Mouse (Mus musculus) Muller cell, postnatal 12 days (primary cell): ENCODE measurements around the gene Gm28048.

Experiments used
- DNase-seq: peaks from one replicate; pipeline ENCODE4 v3.0.0-alpha.2; 2015; ENCODE audit errors: inconsistent ontology term

Gm28048 gene

DNA sequence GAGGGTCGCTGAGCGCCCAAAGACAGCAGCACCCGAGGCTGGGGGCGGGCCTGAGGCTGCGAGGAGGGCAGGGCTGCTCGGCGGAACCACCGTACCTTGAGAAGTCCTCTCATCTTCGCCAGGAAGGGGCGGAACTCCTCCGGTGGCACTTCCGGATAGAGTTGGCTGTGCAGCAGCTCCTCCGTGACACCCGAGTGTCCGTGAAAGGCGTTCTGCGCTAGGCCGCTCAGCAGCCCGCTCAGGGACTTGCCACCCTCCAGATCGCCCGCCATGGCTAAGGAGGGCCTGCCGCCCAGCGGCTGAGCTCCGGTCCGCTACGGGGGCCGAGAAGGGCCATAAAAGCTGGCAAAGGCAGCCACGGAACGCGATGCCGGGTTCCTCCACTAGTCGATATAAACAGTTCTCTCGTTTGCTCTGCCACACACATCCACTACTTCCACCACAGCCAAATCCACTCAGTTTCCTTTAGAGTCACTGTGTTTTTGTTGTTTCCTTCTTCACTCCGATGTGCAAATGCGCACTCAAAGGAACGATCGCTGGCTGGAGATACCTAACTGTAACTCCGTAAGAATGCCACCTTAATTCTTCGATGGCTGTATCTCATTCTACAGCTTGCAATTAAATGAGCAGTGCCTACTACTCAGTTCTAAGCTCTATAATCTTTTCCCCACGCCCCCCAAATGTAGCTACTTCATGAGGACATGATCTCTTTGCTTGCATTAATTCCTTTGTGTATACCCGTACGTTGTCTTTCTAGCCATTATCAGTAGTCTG is at the start of gene Gm28048, which contains the start of gene Commd1:
Gene Gm28048, minus strand, starts transcription at position 107 of the 774 bp plus-strand sequence.
Gene Commd1, minus strand, starts transcription at position 399 of the 774 bp plus-strand sequence.
- peak; percentile 93 for DNase-seq

- no peak for DNase-seq
Observed at GRCm38 (mm10) chr11:23029399-23029798, 47.5 kb upstream of the Gm28048 start.

DNA sequence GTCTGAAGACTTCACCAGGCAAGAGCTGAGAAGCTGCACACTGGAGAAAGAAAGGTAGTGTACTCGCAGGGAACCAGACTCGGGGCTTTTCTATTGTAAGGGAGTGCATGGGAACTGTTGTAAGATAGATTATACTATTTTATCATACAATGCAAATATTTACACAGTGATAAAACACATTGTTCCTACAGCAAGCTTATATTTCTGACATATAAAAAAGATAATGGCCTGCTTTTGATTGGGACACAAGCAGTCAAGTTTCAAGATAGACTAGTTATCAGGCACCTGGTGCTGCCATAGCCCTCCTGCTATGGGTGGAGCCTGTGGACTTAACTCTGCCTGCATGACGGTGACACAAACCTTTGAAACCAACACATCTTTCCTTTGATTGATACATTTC is 47.1 kb upstream of the Gm28048 start:
- DNase-seq, result no peak

- no peak for DNase-seq
Observed at GRCm38 (mm10) chr11:23024169-23024568, 42.3 kb upstream of the Gm28048 start.

GRCm38 (mm10) chr11:23023155-23023554 is 41.3 kb upstream of the Gm28048 start:
- DNase-seq, result no peak

DNA sequence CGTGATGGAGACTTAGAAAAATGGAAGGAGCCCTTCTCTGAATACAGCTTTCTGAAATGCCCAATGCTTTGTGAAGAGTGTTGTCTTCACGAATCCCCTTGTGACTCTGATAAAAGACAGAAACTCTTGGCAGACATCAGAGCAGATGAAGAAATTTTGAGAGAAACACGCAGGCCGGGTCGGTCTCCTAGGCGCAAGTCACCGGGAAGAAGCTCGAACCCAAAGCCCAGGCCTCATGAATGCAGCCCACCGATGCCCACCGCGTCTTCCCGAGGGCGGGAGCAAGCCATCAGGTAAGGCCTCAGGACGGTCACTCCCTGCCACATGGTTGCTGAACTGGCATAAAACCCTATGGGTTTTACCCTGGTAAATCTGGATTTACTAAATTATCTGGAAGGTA is 39.0 kb upstream of the Gm28048 start:
- no peak for DNase-seq

- no peak for DNase-seq
Observed at GRCm38 (mm10) chr11:23020116-23020770, 38.4 kb upstream of the Gm28048 start.

GRCm38 (mm10) chr11:23017943-23018342 is 36.1 kb upstream of the Gm28048 start:
- DNase-seq, result no peak

DNA sequence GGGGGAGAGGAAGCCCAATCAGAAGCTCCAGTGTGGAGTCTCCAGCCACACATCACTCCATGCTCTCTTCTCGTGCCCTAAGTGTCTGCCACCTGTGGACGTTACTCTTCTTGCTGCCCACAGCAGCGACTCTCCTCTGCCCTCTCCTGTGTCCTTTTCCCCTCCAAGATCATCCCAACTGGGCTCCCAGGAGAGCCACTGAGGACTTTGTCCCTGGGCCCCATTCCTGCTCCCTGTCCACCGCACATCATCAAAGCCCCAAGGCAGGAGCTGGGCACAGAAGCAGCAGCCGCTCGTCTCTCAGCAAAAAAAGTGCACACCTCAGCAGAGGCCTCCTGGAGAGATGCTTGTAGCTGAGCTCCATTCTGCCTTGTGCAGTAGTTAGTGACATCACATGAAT is 33.1 kb upstream of the Gm28048 start:
- no peak for DNase-seq

GRCm38 (mm10) chr11:23013580-23014294 is 31.8 kb upstream of the Gm28048 start:
- DNase-seq, result no peak

- no peak for DNase-seq
Observed at GRCm38 (mm10) chr11:23013096-23013495, 31.2 kb upstream of the Gm28048 start.

DNA sequence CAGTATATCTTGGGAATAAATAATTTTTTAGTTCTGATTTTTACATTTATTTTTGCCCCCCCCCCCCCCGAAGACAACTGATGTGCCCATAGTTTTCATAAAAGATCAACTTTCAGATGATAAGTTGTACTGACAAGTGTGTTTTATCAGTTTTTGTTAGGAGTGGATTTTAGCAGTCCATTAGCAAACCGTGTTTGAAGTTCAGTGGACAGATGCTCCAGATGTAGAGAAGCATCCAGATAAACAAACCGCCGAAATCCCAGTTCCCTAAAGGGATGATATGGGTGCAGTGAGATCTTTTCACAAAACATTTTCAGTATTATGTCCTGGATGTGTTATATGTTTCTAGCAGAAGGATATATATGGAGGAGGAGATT is 26.9 kb upstream of the Gm28048 start:
- DNase-seq, result no peak

- peak; percentile 90 for DNase-seq
Observed at GRCm38 (mm10) chr11:23008181-23008823, 26.4 kb upstream of the Gm28048 start.

- DNase-seq, result peak; percentile 92
Observed at GRCm38 (mm10) chr11:23007481-23008180, 25.7 kb upstream of the Gm28048 start, which contains the start of gene Fam161a. Gene Fam161a, plus strand, starts transcription at chr11:23007531.

- DNase-seq, result no peak
Observed at GRCm38 (mm10) chr11:23007166-23007480, 25.2 kb upstream of the Gm28048 start.

GRCm38 (mm10) chr11:23005276-23005675 is 23.4 kb upstream of the Gm28048 start:
- no peak for DNase-seq

DNA sequence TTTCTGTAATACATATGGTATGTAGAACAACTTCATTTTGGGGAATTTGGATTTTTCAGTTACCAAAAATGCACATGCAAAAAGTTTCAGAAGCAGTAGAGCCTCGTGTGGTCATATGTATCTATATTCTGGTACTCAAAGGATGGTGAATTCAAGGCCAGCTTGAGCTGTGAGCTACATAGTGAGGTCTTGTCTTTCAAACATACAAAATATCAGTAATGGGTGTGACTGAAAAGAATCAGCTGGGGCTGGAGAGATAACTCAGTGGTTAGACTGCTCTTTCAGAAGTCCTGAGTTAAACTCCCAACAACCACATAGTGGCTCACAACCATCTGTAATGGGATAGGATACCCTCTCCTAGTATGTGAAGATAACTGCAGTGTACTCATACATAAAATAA is 16.4 kb upstream of the Gm28048 start:
- no peak for DNase-seq

GRCm38 (mm10) chr11:22995461-22995860 is 13.6 kb upstream of the Gm28048 start:
- no peak for DNase-seq

- no peak for DNase-seq
Observed at GRCm38 (mm10) chr11:22994271-22994670, 12.4 kb upstream of the Gm28048 start.

DNA sequence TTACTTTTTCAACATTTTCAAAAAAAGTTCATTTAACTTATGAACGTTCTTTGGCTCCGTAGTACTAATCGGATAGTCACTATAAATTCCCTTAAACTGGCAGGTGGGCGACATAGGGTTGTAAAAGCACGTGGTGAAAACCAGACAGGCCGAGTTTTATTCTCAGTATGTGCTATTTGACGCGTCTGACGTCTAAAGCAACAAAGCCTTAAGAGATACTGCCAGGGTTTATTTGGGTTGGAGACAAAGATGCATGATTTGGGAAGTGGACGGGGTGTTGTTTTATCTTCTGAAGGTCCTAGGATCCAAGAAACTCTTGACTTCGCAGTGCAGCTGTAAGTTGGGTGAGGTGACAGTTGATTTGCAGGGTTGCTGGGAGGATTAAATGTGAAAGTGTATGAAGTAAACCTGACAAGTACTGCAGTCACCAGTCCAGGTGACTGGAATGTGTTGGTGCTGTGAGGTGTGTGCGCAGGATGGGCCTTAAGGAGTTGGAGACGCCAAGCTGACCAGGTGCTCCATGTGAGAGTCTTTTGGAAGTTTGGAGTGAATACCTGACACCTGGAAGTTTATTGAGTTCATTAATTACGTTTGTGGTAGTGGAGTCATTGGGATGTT is 9.4 kb upstream of the Gm28048 start:
- no peak for DNase-seq
